Mouse (Mus musculus) mesoderm, embryonic 11.5 days (tissue): ENCODE data around the gene Gnaz.

Experiments
- DNase-seq: peaks from one replicate; pipeline ENCODE4 v3.0.0-alpha.2; 2012; ENCODE audit warnings: low read depth, low spot score

Gene Gnaz

DNA sequence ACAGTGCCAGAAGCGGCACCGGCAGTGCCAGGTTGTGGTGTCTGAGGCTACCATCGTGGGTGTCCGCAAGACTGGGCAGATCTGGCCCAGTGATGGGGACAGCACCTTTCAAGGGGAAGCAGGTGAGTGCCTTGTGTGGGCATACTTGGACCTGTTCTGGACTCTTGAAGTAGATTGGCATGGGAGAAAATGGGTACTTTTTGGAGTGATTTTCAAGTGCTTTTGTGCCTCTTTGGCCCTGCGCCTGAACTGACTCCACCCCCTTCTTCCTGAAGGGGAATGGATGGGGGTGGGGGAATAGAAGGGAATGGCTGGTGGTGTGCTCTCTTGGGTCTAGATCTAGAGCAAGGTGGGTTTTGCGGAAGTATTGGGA is 95.2 kb downstream of the Gnaz start:
- DNase-seq = no peak

DNA sequence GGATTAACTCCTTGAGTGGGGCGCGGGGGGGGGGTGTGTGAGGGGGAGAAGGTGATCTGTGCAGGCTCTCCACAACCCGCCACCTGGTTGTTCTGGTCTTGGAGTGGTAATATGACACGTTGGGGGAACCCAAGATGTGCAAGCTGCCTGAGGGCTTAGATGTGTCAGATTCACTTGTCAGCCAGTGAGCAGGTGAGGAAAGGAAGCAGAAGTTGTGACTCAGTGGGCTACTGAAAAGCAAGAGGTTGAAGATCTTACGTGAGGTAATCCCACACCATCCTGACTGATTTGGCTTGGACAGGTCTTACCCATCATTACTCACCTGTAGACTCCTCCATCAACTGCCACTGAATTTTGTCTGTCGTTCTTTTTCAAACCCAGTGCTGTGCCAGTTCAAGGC is 95.6 kb downstream of the Gnaz start:
- DNase-seq = no peak

DNA sequence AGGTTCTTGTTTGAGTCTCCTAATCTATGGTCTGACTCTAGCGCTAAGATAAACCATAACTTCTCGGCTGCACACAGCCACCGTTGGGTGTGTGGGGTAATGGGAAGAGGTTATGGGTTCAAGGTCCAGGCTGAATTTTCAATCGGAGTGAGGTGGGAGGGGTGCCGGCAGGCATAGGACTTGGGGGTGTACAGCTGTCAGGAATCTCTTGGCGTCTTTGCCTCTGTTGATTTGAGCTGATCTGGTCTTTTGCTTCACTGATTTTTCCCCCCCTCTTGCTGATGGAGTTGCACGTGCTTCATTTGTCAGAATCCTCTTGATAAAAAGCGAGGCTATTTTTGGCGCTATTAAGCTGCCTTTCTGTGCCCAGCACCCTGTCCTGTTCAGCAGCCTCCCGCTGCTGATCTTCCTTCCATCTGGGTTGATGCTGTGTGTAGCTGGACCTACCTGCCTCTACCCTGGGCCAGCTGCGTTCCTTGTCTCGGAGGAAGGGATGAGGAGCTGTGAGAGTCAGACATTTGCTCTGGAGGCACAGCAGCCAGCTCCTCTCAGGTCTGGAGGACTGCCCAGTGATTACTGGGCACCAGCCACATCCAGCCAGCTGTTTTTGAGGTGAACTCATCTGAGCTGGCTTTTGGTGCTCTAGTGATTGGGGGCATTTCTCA is 96.5 kb downstream of the Gnaz start:
- DNase-seq = no peak

DNA sequence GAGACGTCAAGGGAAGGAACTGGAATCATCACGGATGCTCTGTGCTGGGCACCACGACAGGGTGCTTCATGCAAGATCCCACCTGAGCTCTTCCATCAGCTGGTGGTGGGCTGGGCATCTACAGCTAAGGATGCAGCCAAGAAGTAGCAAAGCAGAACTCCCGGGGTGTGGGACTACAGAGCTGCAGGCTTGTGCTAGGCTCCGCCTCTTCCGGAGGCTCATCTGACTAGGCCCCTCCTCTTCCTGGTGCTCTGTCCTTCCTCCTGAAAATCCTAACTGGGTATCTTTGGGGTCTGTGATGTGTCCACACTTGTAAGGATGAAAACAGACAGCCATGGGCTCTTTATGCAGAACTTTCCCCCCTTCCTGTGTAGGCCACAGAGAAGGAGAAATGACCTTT is 98.7 kb downstream of the Gnaz start:
- no peak for DNase-seq
